Mouse (Mus musculus) ES-E14 (cell line): ENCODE measurements around the gene Rbm47. TPM values are rescaled to one million over a fixed set of nuclear protein-coding genes. Genes with fewer than 3 reads are reported as not detected.

Experiments used
- DNase-seq: peaks from one replicate; pipeline ENCODE4 v3.0.0-alpha.2; 2013; ENCODE audit warnings: low read depth, low spot score
- H3K27ac ChIP-seq: 2 replicates; pipeline ENCODE4 v1.5.1; 2012; ENCODE audit warnings: low read depth, mild to moderate bottlenecking, low read length, moderate library complexity, mixed read lengths; ENCODE audit not compliant: poor library complexity, insufficient read depth, severe bottlenecking
- H3K36me3 ChIP-seq: 2 replicates; pipeline ENCODE4 v1.6.1; 2012; ENCODE audit warnings: mild to moderate bottlenecking, low read length, moderate library complexity, mixed read lengths; ENCODE audit not compliant: control insufficient read depth, poor library complexity, insufficient read depth, severe bottlenecking
- H3K4me1 ChIP-seq, 2 experiments: fragments of 150-350 bp in 1 of 2; sonication (generic) in 1 of 2; 2 replicates each; pipeline ENCODE4 v1.6.1; 2012; ENCODE audit warnings: low read length in 2 of 2, mild to moderate bottlenecking in 1 of 2, mixed read lengths in 1 of 2; ENCODE audit not compliant: control insufficient read depth in 2 of 2, insufficient read depth in 2 of 2, poor library complexity in 1 of 2
- H3K4me3 ChIP-seq, 2 experiments: fragments of 150-350 bp in 1 of 2; sonication (generic) in 1 of 2; 2 replicates each; pipeline ENCODE4 v1.5.1; 2012; ENCODE audit warnings: low read length in 2 of 2, low read depth in 1 of 2, mild to moderate bottlenecking in 1 of 2, mixed read lengths in 1 of 2; ENCODE audit not compliant: insufficient read depth in 1 of 2, poor library complexity in 1 of 2, severe bottlenecking in 1 of 2
- H3K9ac ChIP-seq: 2 replicates; pipeline ENCODE4 v1.6.1; 2012; ENCODE audit warnings: low read depth, mild to moderate bottlenecking, low read length, mixed read lengths; ENCODE audit not compliant: poor library complexity, insufficient read depth, severe bottlenecking
- H3K9me3 ChIP-seq: fragments of 150-350 bp; sonication (generic); 2 replicates; pipeline ENCODE4 v1.6.1; 2012; ENCODE audit warnings: low read depth, mild to moderate bottlenecking, low read length; ENCODE audit not compliant: control insufficient read depth, insufficient read depth
- CHD2 ChIP-seq: IDR thresholded peaks from 2 replicates; pipeline ENCODE4 v1.6.1; 2014; ENCODE audit warnings: mild to moderate bottlenecking, low read depth, low read length, inconsistent platforms
- HCFC1 ChIP-seq: IDR thresholded peaks from 2 replicates; pipeline ENCODE4 v1.6.1; 2012; ENCODE audit warnings: low read length, inconsistent platforms, borderline replicate concordance; ENCODE audit not compliant: insufficient read depth
- MAFK ChIP-seq: IDR thresholded peaks from 2 replicates; pipeline ENCODE4 v1.6.1; 2014; ENCODE audit warnings: mild to moderate bottlenecking, low read depth, low read length, inconsistent platforms; ENCODE audit not compliant: insufficient read depth
- ZC3H11A ChIP-seq: IDR thresholded peaks from 2 replicates; pipeline ENCODE4 v1.6.1; 2012; ENCODE audit warnings: low read depth, mild to moderate bottlenecking, inconsistent platforms, low read length, borderline replicate concordance
- ZNF384 ChIP-seq: IDR thresholded peaks from 2 replicates; pipeline ENCODE4 v1.6.1; 2012; ENCODE audit warnings: low read depth, low read length, inconsistent platforms
- in situ Hi-C, 2 experiments: fragments of 600-800 bp; cut with MboI; formaldehyde crosslinking; loops; one replicate each; pipeline ENCODE4 v1.15.1; 2025; ENCODE audit warnings: low sequenced_read_pairs in 2 of 2, inconsistent platforms in 1 of 2; ENCODE audit not compliant: unreplicated experiment in 2 of 2
- total RNA-seq: library from RNA; depleted of rRNA; stranded (reverse); fragments of 300-350 nt; gene quantifications from 2 replicates; pipeline ENCODE4 v1.2.3, GENCODE M21; 2012

The Rbm47 gene
- total RNA-seq, 1 experiment, result 13.4 TPM

DNA sequence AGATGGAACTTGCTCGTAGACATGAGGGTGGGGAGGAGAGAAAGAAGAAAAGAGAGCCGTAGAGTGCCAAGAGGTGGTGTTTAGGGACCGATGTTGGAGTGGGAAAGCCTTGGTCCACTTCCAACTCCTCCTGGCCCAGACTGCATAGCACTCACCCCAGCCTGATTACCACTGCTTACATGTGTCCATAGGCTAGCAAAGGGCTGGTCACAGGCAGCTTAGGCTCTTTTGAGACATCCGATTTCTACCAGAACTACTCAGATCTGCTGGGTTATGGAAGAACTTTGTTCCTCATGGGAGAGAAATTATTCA, 48.9 kb downstream of the Rbm47 start:
- Histone ChIP-seq H3K9me3 (no peaks in the 10 kb centered on the region), H3K4me3 (no peak overlapping the region), H3K4me1 (peaks cover 3% of the 10 kb centered on the region in 2 experiments; a peak in 1 of 4 replicates), H3K9ac (no peak overlapping the region), H3K27ac (no peak overlapping the region), H3K36me3 (no peaks in the 10 kb centered on the region)
- no peak for TF ChIP-seq ZC3H11A
- TF ChIP-seq ZNF384, result no peak
- TF ChIP-seq MAFK, result no peak
- TF ChIP-seq HCFC1, result no peak
- TF ChIP-seq CHD2, result no peak
- no peak for DNase-seq
- in situ Hi-C loops, result no loop called here

DNA sequence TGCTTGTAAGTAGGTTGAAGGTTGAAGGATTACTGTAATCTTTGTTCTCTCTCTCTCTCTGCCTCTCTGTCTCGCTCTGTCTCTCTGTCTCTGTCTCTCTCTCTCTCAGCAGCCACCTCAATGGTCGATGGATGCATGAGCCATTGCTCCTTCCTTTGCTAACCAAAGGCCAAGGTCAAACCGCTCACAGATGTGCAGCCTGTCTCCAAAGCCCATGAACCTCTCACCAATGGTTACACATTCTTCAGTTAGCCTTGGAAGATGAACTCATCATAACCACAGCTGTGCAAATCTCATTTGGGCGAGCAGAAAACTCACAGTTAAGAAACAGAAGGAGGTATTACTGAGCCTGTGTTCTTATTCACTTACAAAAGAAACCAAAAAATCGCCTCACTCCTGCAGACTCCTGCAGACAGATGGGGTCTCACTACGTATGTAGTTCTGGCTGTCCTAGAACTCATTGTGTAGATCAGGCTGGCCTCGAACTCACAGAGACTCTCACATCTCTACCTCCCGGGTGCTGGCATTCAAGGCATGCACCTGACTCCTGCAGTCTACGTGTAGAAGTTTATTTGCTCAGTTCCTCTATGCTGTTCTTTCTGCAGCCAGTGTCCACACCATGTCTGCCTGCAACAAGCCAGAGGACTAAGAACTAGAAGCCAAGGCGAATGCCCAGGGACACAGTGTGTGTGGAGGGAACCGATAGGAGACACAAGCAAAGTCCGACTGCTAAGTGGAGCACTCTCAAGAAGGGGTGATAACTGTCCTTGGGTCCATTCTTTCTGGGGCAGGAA, 49.4 kb downstream of the Rbm47 start:
- DNase-seq, result no peak
- TF ChIP-seq HCFC1, result no peak
- TF ChIP-seq ZNF384, result no peak
- no peak for TF ChIP-seq CHD2
- no peak for TF ChIP-seq ZC3H11A
- no peak for TF ChIP-seq MAFK
- Histone ChIP-seq H3K9ac (no peak overlapping the region), H3K27ac (no peak overlapping the region), H3K4me3 (no peak overlapping the region), H3K4me1 (peaks cover 3% of the 10 kb centered on the region in 2 experiments; a peak in 1 of 4 replicates), H3K9me3 (no peaks in the 10 kb centered on the region), H3K36me3 (no peaks in the 10 kb centered on the region)
- in situ Hi-C loops, result no loop called here

DNA sequence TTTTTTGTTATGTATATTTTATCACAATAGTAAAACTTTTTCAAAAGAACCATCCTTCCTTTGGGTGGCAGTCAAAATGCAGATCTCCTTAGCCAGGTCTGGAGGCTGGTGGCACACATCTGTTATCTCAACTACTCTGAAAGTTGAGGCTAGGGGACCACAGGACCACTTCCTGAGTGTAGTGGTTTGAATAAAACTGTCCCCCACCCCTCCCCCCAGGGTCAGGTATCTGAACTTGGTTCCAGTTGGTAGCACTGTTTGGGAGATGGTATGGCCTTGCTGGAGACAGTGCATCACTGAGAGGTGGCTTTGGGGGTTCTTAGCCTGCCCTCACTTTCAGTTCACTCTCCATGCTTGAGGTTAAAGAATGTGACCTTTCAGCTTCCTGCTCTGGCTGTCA, 51.7 kb downstream of the Rbm47 start:
- no peaks in the 10 kb centered on the region for H3K9me3 ChIP-seq
- no peaks in the 10 kb centered on the region for H3K36me3 ChIP-seq
- H3K27ac ChIP-seq, result no peak overlapping the region
- in situ Hi-C loops, result no loop called here
- TF ChIP-seq MAFK, result no peak
- TF ChIP-seq ZC3H11A, result no peak
- no peak for TF ChIP-seq HCFC1
- no peak for TF ChIP-seq CHD2
- no peak for TF ChIP-seq ZNF384
- H3K4me1 ChIP-seq, result peaks cover 3% of the 10 kb centered on the region in 2 experiments; a peak in 1 of 4 replicates
- H3K4me3 ChIP-seq, result no peak overlapping the region
- H3K9ac ChIP-seq, result no peak overlapping the region
- DNase-seq, result no peak

DNA sequence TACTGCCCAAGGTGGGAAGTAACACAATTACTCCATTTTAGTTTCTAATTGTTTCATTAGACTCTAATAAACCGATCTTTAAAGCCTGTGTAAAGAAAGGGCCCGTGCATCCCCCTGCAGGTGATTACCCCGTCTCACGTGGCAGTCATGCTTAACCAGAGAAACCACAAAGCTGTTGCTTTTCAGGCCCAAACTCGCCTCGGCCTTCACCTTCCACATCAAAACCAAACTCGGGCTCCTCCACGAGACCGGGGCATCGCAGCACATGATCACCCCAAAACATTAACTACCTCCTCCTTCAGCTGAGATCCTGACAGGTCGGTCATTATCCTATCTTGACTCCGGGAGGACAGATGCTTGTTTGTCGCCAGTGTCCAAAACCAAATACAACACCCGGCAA, 58.2 kb downstream of the Rbm47 start:
- Histone ChIP-seq H3K36me3 (no peaks in the 10 kb centered on the region), H3K9me3 (no peaks in the 10 kb centered on the region), H3K9ac (no peak overlapping the region), H3K4me1 (no peaks in the 10 kb centered on the region), H3K4me3 (no peak overlapping the region), H3K27ac (no peak overlapping the region)
- no peak for DNase-seq
- no peak for TF ChIP-seq ZNF384
- no peak for TF ChIP-seq MAFK
- no peak for TF ChIP-seq CHD2
- TF ChIP-seq HCFC1, result no peak
- TF ChIP-seq ZC3H11A, result no peak
- in situ Hi-C loops, result no loop called here

DNA sequence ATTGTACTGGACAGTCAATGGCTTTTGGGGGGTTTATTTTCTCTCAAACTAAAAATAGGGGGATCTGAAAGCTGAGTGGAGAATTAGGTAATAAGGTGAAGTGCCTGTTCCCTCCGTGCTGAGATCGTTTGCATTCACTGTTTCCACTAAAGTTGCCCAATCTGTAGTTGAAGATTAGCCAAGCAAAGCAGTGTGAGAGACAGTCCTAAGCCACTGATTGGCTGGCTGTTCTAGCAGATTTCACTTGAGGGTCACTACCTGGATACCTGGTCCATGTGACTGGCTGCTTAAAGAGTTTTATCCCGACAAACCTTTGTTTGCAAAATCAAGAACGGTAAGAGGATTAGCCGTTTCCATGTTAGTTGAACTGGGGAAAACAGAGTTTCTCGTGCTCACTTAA, 58.7 kb downstream of the Rbm47 start:
- Histone ChIP-seq H3K9ac (no peak overlapping the region), H3K4me1 (no peaks in the 10 kb centered on the region), H3K4me3 (no peak overlapping the region), H3K36me3 (no peaks in the 10 kb centered on the region), H3K9me3 (no peaks in the 10 kb centered on the region), H3K27ac (no peak overlapping the region)
- in situ Hi-C loops, result no loop called here
- TF ChIP-seq ZC3H11A (no peak), ZNF384 (no peak), CHD2 (no peak), HCFC1 (no peak), MAFK (no peak)
- no peak for DNase-seq
